Comparison of ENCODE assay signal across 8 mouse cellular contexts in the genomic region with DNA sequence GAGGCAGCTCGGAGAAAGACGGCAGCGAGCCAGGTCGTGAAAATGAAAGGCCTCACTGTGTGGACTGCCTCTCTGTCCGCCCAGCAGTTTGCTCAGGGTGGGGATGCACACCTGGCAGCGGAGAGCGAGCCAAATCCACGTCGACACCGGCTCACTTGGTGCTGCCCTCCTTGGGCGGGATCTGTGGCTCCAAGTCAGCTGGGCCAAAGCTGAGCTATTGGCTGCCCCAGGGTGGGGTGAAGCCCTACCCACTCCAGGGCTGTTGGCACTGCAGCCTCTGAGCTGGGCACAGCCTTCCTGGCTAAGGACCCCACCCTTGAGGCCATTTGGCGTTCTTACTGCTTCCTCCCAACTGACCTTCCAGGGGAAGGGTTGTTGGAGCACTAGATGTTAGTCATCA. TPM values are rescaled to one million over a fixed set of nuclear protein-coding genes. Genes with fewer than 3 reads are reported as not detected.
DNase-seq lines count a peak whose midpoint lies in the region; ATAC-seq and TF ChIP-seq lines count a peak whose summit lies in the region.

No protein-coding gene starts in this region.

- H3K4me3 ChIP-seq in layer of hippocampus, adult 2 months = peak overlapping the region; percentile 84
- H3K4me3 ChIP-seq in liver, postnatal 0 days (ENCODE audit: low read depth, low read length) = peak overlapping the region; percentile 72
- peak overlapping the region; percentile 49 for H3K4me3 ChIP-seq in neural tube, embryonic 14.5 days (ENCODE audit: low read depth, low read length)

- peak; percentile 46 to 60 for DNase-seq in layer of hippocampus, adult 2 months (ENCODE audit: low spot score in 2 of 2)
- DNase-seq in layer of hippocampus, adult 9-10 months (ENCODE audit: low spot score) = no peak
- peak; percentile 85 for DNase-seq in cerebellum, adult 9-11 months
- DNase-seq in gastrocnemius, postnatal 4 days (ENCODE audit: low spot score in 2 of 2) = peak; percentile 25 to 41
- DNase-seq in kidney, adult 8-10 months = peak; percentile 63 to 78
- DNase-seq in liver, postnatal 0 days = peak; percentile 80
- DNase-seq in thymus, postnatal 4 days = peak; percentile 53

- peak overlapping the region; percentile 97 for H3K27ac ChIP-seq in layer of hippocampus, adult 2 months
- peak overlapping the region; percentile 87 for H3K27ac ChIP-seq in liver, postnatal 0 days (ENCODE audit: low read depth)
- H3K27ac ChIP-seq in neural tube, embryonic 14.5 days (ENCODE audit: low read depth, low read length) = no peak overlapping the region

- WGBS in liver, postnatal 0 days (ENCODE audit: insufficient replicate concordance) = 6% methylated on average over 12 of the region's 12 CpGs
- 4% methylated on average over 12 of the region's 12 CpGs for WGBS in neural tube, embryonic 14.5 days

- H3K4me1 ChIP-seq in liver, postnatal 0 days (ENCODE audit: insufficient read depth) = peaks cover 16% of the 10 kb centered on the region
- peaks cover 14% of the 10 kb centered on the region; the same call in 1 of the 2 replicates for H3K4me1 ChIP-seq in neural tube, embryonic 14.5 days (ENCODE audit: control insufficient read depth, insufficient read depth, low read length)

- peak; percentile 60 for ATAC-seq in liver, postnatal 0 days
- no peak for ATAC-seq in neural tube, embryonic 14.5 days (ENCODE audit: low read depth)

- TF ChIP-seq EP300 in liver, postnatal 0 days (IDR thresholded peaks at IDR 0.05; ENCODE audit: low read depth) = no peak

- no peaks in the 10 kb centered on the region for H3K27me3 ChIP-seq in liver, postnatal 0 days (ENCODE audit: insufficient read depth, low read length)
- no peaks in the 10 kb centered on the region for H3K27me3 ChIP-seq in neural tube, embryonic 14.5 days (ENCODE audit: control insufficient read depth, insufficient read depth, low read length)

- peak overlapping the region; percentile 79 for H3K9ac ChIP-seq in liver, postnatal 0 days (replicated peaks)
- H3K9ac ChIP-seq in neural tube, embryonic 14.5 days (replicated peaks; ENCODE audit: low read depth, low read length) = peak overlapping the region; percentile 80

- peaks cover 51% of the 10 kb centered on the region for H3K36me3 ChIP-seq in liver, postnatal 0 days (replicated peaks; ENCODE audit: insufficient read depth, low read length)
- H3K36me3 ChIP-seq in neural tube, embryonic 14.5 days (ENCODE audit: control insufficient read depth, insufficient read depth, low read length) = peaks cover 32% of the 10 kb centered on the region

- H3K4me2 ChIP-seq in liver, postnatal 0 days (ENCODE audit: low read depth, low read length) = peak overlapping the region; percentile 100
- peak overlapping the region; percentile 76 for H3K4me2 ChIP-seq in neural tube, embryonic 14.5 days (ENCODE audit: low read depth, low read length)

- no peaks in the 10 kb centered on the region for H3K9me3 ChIP-seq in liver, postnatal 0 days (ENCODE audit: low read length)
- no peaks in the 10 kb centered on the region for H3K9me3 ChIP-seq in neural tube, embryonic 14.5 days (ENCODE audit: control insufficient read depth, low read length)

- TF ChIP-seq CTCF in layer of hippocampus, adult 2 months (conservative IDR thresholded peaks at IDR 0.05) = no peak
- TF ChIP-seq CTCF in liver, postnatal 0 days (IDR thresholded peaks at IDR 0.05; ENCODE audit: low read depth) = peak; percentile 36; the same call in 1 of the 2 replicates

RNA-seq across cellular contexts. Expression of a gene that starts 0.9 kb away (rescaled TPM):
- total RNA-seq in layer of hippocampus, adult 2 months (2021) = 10 to 100 TPM; 22.6 to 23.8 TPM
- total RNA-seq in gastrocnemius, postnatal 4 days (2021) = 1 to 10 TPM; 7.1 to 7.7 TPM
- polyA plus RNA-seq in liver, postnatal 0 days (2015; fragmentation: Nextera tagmentation; extraction: Ambion mirVana) = 82.2 and 96.5 TPM in 2 replicates
- polyA plus RNA-seq in neural tube, embryonic 14.5 days (2014; fragmentation: Nextera tagmentation; extraction: Ambion mirVana) = 35.8 and 44.1 TPM in 2 replicates

RNA-seq across cellular contexts. Expression of a gene that starts 8.0 kb away (rescaled TPM):
- total RNA-seq in layer of hippocampus, adult 2 months (2021) = 100 to 1,000 TPM in 1 of 2 experiments, 10 to 100 TPM in 1; 95.3 to 103 TPM
- total RNA-seq in gastrocnemius, postnatal 4 days (2021) = 10 to 100 TPM; 36.5 to 39.6 TPM
- polyA plus RNA-seq in liver, postnatal 0 days (2015; fragmentation: Nextera tagmentation; extraction: Ambion mirVana) = 54.2 and 55.5 TPM in 2 replicates
- polyA plus RNA-seq in neural tube, embryonic 14.5 days (2014; fragmentation: Nextera tagmentation; extraction: Ambion mirVana) = 197 and 210 TPM in 2 replicates

RNA-seq across cellular contexts. Expression of a gene that starts 18.2 kb away (rescaled TPM):
- 10 to 100 TPM; 35.2 to 36.1 TPM for total RNA-seq in layer of hippocampus, adult 2 months (2021)
- total RNA-seq in gastrocnemius, postnatal 4 days (2021) = 10 to 100 TPM; 46.6 to 47.7 TPM
- 351 and 364 TPM in 2 replicates for polyA plus RNA-seq in liver, postnatal 0 days (2015; fragmentation: Nextera tagmentation; extraction: Ambion mirVana)
- 58.4 and 66.1 TPM in 2 replicates for polyA plus RNA-seq in neural tube, embryonic 14.5 days (2014; fragmentation: Nextera tagmentation; extraction: Ambion mirVana)

RNA-seq across cellular contexts. Expression of a gene that starts 22.6 kb away (rescaled TPM):
- 10 to 100 TPM; 80.6 to 86.0 TPM for total RNA-seq in layer of hippocampus, adult 2 months (2021)
- total RNA-seq in gastrocnemius, postnatal 4 days (2021) = 10 to 100 TPM; 23.6 to 26.2 TPM
- polyA plus RNA-seq in liver, postnatal 0 days (2015; fragmentation: Nextera tagmentation; extraction: Ambion mirVana) = 42.9 and 45.2 TPM in 2 replicates
- 73.3 and 73.6 TPM in 2 replicates for polyA plus RNA-seq in neural tube, embryonic 14.5 days (2014; fragmentation: Nextera tagmentation; extraction: Ambion mirVana)

RNA-seq across cellular contexts. Expression of a gene that starts 43.9 kb away (rescaled TPM):
- 10 to 100 TPM; 39.4 to 39.7 TPM for total RNA-seq in layer of hippocampus, adult 2 months (2021)
- 10 to 100 TPM; 46.6 to 46.7 TPM for total RNA-seq in gastrocnemius, postnatal 4 days (2021)
- polyA plus RNA-seq in liver, postnatal 0 days (2015; fragmentation: Nextera tagmentation; extraction: Ambion mirVana) = 45.2 and 50.7 TPM in 2 replicates
- 68.6 and 70.6 TPM in 2 replicates for polyA plus RNA-seq in neural tube, embryonic 14.5 days (2014; fragmentation: Nextera tagmentation; extraction: Ambion mirVana)
